10 mouse cellular contexts compared by ENCODE assay signal in genomic region chr16:27307189-27307588, GRCm38 (mm10). TPM values are rescaled to one million over a fixed set of nuclear protein-coding genes. Genes with fewer than 3 reads are reported as not detected.
"Had no signal": no experiment of that assay in that cellular context is flagged by ENCODE, and none has a peak within 500 bp of the region (broad histone marks: within the 10 kb centered on the region; RNA-seq: fewer than 3 reads in every experiment).

TSS of gene Ostn (plus strand) at chr16:27307489.

RNA-seq across cellular contexts. Expression of gene Ostn, which starts in this region (rescaled TPM):
- polyA plus RNA-seq: neural tube, embryonic 13.5 days; neural tube, embryonic 14.5 days; small intestine, adult 2 months; spleen, adult 2 months; stomach, embryonic 14.5 days; stomach, embryonic 15.5 days; stomach, postnatal 0 days; testis, adult 2 months; thymus, adult 2 months; urinary bladder, adult 2 months had no signal
